Mouse (Mus musculus) kidney, adult 18-20 months (tissue): ENCODE data around the gene Krt83.
A peak's percentile ranks its signal among the peaks of the same experiment; 100 is the strongest.

ENCODE experiments used
- DNase-seq: peaks from one replicate; pipeline ENCODE4 v3.0.0; 2021

The Krt83 gene

GRCm38 (mm10) chr15:101472952-101473528 is 18.3 kb downstream of the Krt83 start, which contains the start of gene Krt86:
Krt86 (plus strand) TSS chr15:101473478.
- no peak for DNase-seq

- DNase-seq = no peak
These were observed 22.2 kb downstream of the Krt83 start for GRCm38 (mm10) chr15:101469093-101469492.

- no peak for DNase-seq
These were observed 27.7 kb downstream of the Krt83 start, which contains the start of gene Krt81 for GRCm38 (mm10) chr15:101463651-101464050. Krt81 (minus strand) TSS chr15:101463751.

GRCm38 (mm10) chr15:101459283-101459682 is 32.0 kb downstream of the Krt83 start:
- DNase-seq = no peak

GRCm38 (mm10) chr15:101458361-101458930 is 32.9 kb downstream of the Krt83 start:
- DNase-seq = peak; percentile 21

- DNase-seq = no peak
These were observed 35.4 kb downstream of the Krt83 start for GRCm38 (mm10) chr15:101455891-101456290.

- DNase-seq = no peak
These were observed 36.0 kb downstream of the Krt83 start for GRCm38 (mm10) chr15:101455292-101455691.

- DNase-seq = no peak
These were observed 36.5 kb downstream of the Krt83 start for GRCm38 (mm10) chr15:101454774-101455173.

GRCm38 (mm10) chr15:101453093-101453736 is 38.1 kb downstream of the Krt83 start:
- DNase-seq = peak; percentile 84

GRCm38 (mm10) chr15:101447444-101447843 is 43.9 kb downstream of the Krt83 start, which contains the start of gene Krt88:
Krt88 (plus strand) TSS chr15:101447744.
- DNase-seq = no peak

- DNase-seq = no peak
These were observed 44.7 kb downstream of the Krt83 start for GRCm38 (mm10) chr15:101446572-101446971.

- DNase-seq = no peak
These were observed 50.5 kb downstream of the Krt83 start for GRCm38 (mm10) chr15:101440837-101441236.

GRCm38 (mm10) chr15:101438555-101438954 is 52.8 kb downstream of the Krt83 start, which contains the start of gene Krt87:
Krt87 (minus strand) TSS chr15:101438804.
- no peak for DNase-seq

GRCm38 (mm10) chr15:101436611-101437010 is 54.7 kb downstream of the Krt83 start:
- no peak for DNase-seq
